Mouse (Mus musculus): Measurements from ENCODE around the gene Olfr1137.

Olfr1137 gene

GRCm38 (mm10) chr2:87713079-87713478 is at the start of gene Olfr1137:
Olfr1137 (minus strand) TSS chr2:87713179.
- no peak for DNase-seq

DNA sequence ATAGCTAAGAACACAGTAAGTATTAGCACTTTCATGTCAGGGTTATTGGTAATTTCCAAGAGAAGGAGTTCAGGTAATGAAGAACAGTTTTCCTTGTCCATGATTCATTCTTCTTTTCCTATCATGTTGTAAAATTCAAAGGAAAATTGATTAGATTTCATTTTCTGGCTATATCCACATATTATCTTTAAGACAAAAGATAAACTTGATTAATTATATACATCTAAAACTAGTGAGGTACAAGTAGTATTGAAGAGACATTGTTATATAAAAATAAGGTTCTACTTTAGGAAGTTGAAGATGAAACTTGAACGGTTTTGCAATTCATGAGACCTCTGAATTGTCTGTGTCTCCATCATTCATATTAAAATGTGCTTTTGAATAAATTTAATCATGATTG is 40.9 kb upstream of the Olfr1137 start, which contains the start of gene Olfr1141:
Gene Olfr1141 (minus strand): TSS at position 101 of the 400 bp plus-strand sequence.
- no peak for DNase-seq

GRCm38 (mm10) chr2:87743452-87743851 is 30.5 kb upstream of the Olfr1137 start, which contains the start of gene Olfr1140:
Olfr1140 (plus strand) TSS chr2:87743752.
- DNase-seq: no peak

DNA sequence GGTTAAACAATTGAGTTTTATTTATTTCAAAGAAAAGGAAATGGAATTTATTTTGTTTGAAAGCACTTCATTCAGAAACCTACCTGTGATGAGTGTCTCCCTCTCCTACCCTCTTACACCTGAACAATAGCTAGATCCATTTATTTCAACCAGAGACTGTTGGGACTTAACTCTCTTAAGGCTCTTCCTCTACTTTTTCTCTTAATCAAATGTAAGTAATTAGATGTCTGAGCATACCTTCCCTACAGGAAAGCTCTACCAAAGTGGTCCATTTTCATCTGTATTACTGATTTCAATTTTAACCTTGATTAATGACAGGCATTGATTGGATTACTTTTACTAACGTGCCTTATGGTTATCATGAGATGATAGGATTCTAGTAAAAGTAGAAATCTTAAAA is 26.9 kb upstream of the Olfr1137 start, which contains the start of gene Olfr1138:
Gene Olfr1138 (minus strand): TSS at position 101 of the 400 bp plus-strand sequence.
- DNase-seq: no peak

- no peak for DNase-seq
Measured at GRCm38 (mm10) chr2:87693847-87694246, 19.1 kb downstream of the Olfr1137 start, which contains the start of gene Olfr1136. Olfr1136 (minus strand) TSS chr2:87693947.

GRCm38 (mm10) chr2:87673564-87673963 is 39.4 kb downstream of the Olfr1137 start, which contains the start of gene Olfr1135:
Olfr1135 (minus strand) TSS chr2:87673664.
- DNase-seq: no peak
